Mouse (Mus musculus) thymus, postnatal 14 days (tissue): ENCODE results near the gene She.
A peak's percentile ranks its signal among the peaks of the same experiment; 100 is the strongest.

Experiments
- DNase-seq: peaks from one replicate; pipeline ENCODE4 v3.0.0; 2021

The She gene

GRCm38 (mm10) chr3:89863716-89864509, 32.7 kb downstream of the She start:
- DNase-seq: peak; percentile 73

GRCm38 (mm10) chr3:89865020-89865419, 33.9 kb downstream of the She start:
- DNase-seq: no peak

GRCm38 (mm10) chr3:89865764-89866163, 34.6 kb downstream of the She start:
- no peak for DNase-seq

- DNase-seq: no peak
These were observed 36.5 kb downstream of the She start for GRCm38 (mm10) chr3:89867651-89868050.

- no peak for DNase-seq
These were observed 37.2 kb downstream of the She start for GRCm38 (mm10) chr3:89868357-89868756.

GRCm38 (mm10) chr3:89868956-89869355, 37.8 kb downstream of the She start:
- DNase-seq: no peak

GRCm38 (mm10) chr3:89869556-89869955, 38.4 kb downstream of the She start:
- peak; percentile 62 for DNase-seq

GRCm38 (mm10) chr3:89870472-89871271, 39.5 kb downstream of the She start:
- peak; percentile 73 for DNase-seq

GRCm38 (mm10) chr3:89871339-89871914, 40.3 kb downstream of the She start:
- no peak for DNase-seq

- DNase-seq: peak; percentile 89
These were observed 41.0 kb downstream of the She start for GRCm38 (mm10) chr3:89872209-89872608.

- no peak for DNase-seq
These were observed 41.5 kb downstream of the She start for GRCm38 (mm10) chr3:89872684-89873083.

GRCm38 (mm10) chr3:89874076-89874475, 42.9 kb downstream of the She start:
- DNase-seq: no peak

- no peak for DNase-seq
These were observed 43.9 kb downstream of the She start for GRCm38 (mm10) chr3:89875021-89875420.

GRCm38 (mm10) chr3:89875781-89876180, 44.6 kb downstream of the She start:
- no peak for DNase-seq

- DNase-seq: no peak
These were observed 45.3 kb downstream of the She start for GRCm38 (mm10) chr3:89876469-89876868.

- DNase-seq: no peak
These were observed 46.0 kb downstream of the She start for GRCm38 (mm10) chr3:89877129-89877528.

- DNase-seq: no peak
These were observed 47.3 kb downstream of the She start for GRCm38 (mm10) chr3:89878456-89878855.

GRCm38 (mm10) chr3:89879326-89879725, 48.2 kb downstream of the She start:
- DNase-seq: no peak

- DNase-seq: no peak
These were observed 49.1 kb downstream of the She start for GRCm38 (mm10) chr3:89880036-89880851.

GRCm38 (mm10) chr3:89882556-89883181, 51.5 kb downstream of the She start:
- no peak for DNase-seq

- DNase-seq: no peak
These were observed 52.4 kb downstream of the She start for GRCm38 (mm10) chr3:89883582-89884041.

- DNase-seq: no peak
These were observed 54.6 kb downstream of the She start for GRCm38 (mm10) chr3:89885766-89886165.
